Mouse (Mus musculus) erythroblast, embryonic 14.5 days (primary cell): Measurements from ENCODE around the gene Tprgl.

Experiments
- GATA1 ChIP-seq: IDR thresholded peaks from 2 replicates; pipeline ENCODE4 v1.6.1; 2012; ENCODE audit warnings: low read length, inconsistent platforms, mixed read lengths
- TAL1 ChIP-seq: IDR thresholded peaks from 3 replicates; pipeline ENCODE4 v1.6.1; 2012; ENCODE audit warnings: low read length, inconsistent platforms, mixed read lengths

DNA sequence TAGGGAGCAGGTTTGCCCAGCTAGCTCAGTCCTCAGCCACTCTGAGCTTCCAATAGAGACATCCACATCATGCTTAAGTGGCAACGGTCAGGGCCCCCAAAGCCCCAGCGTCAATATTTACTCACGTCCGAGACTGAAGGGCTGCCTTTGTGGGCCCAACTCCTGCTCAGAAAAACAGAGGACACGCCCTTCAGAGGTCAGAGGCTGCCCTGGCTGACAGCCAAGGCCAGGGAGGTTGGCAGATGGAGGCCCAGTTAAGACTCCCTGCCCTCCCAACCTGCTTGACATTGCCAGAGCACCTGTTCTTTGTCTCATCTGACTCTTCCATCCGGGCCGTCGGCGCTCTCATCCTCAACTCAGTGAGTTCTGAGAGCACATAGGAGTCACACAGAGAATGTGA, 41.7 kb downstream of the Tprgl start:
- TF ChIP-seq GATA1: no peak
- no peak for TF ChIP-seq TAL1
